31 mouse cellular contexts compared by ENCODE assay signal in the genomic region with DNA sequence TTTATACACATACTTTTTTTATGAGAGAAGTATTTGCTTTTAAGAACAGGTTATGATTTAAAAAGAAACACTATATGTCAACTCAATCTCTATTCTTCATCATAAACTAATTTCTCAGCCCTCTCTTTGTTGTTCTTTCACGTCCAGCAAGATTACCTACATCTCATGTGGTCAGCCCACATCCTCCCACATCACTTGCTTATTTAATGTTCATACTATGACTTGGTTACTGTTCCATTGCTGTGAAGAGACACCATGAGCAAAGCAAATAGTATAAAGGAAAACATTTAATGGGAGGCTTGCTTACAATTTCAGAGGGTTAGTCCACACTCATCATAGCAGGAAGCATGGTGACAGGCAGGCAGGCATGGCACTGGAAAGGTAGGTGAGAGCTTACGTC.
"Had no signal": no experiment of that assay in that cellular context is flagged by ENCODE, and none has a peak within 500 bp of the region (broad histone marks: within the 10 kb centered on the region; RNA-seq: fewer than 3 reads in every experiment).

No protein-coding gene starts in this region.

- ATAC-seq: hindbrain, postnatal 0 days; intestine, embryonic 16.5 days; liver, postnatal 0 days had no signal

- H3K27ac ChIP-seq: gastrocnemius, adult 2 months; heart, embryonic 13.5 days; heart, embryonic 15.5 days; hindbrain, embryonic 10.5 days; hindbrain, embryonic 12.5 days; hindbrain, embryonic 15.5 days; hindbrain, postnatal 0 days; kidney, embryonic 15.5 days; kidney, postnatal 0 days; left cerebral cortex, adult 2 months; limb, embryonic 10.5 days; limb, embryonic 12.5 days; liver, embryonic 13.5 days; liver, embryonic 15.5 days had no signal

- H3K4me3 ChIP-seq: gastrocnemius, adult 2 months; heart, embryonic 13.5 days; heart, embryonic 15.5 days; hindbrain, embryonic 10.5 days; hindbrain, embryonic 12.5 days; hindbrain, embryonic 15.5 days; kidney, embryonic 15.5 days; left cerebral cortex, adult 2 months; limb, embryonic 10.5 days; limb, embryonic 12.5 days; liver, embryonic 13.5 days; liver, embryonic 15.5 days had no signal

- H3K36me3 ChIP-seq: heart, embryonic 13.5 days; heart, embryonic 15.5 days; hindbrain, embryonic 10.5 days; hindbrain, embryonic 12.5 days; hindbrain, embryonic 15.5 days; kidney, embryonic 15.5 days; limb, embryonic 10.5 days; limb, embryonic 12.5 days; liver, embryonic 13.5 days; liver, embryonic 15.5 days had no signal

- H3K9ac ChIP-seq: heart, embryonic 13.5 days; heart, embryonic 15.5 days; hindbrain, embryonic 12.5 days; hindbrain, embryonic 15.5 days; kidney, embryonic 15.5 days; limb, embryonic 12.5 days; liver, embryonic 13.5 days; liver, embryonic 15.5 days; liver, postnatal 0 days had no signal

- H3K4me1 ChIP-seq: hindbrain, embryonic 10.5 days; hindbrain, embryonic 12.5 days; hindbrain, embryonic 15.5 days; kidney, embryonic 15.5 days; limb, embryonic 12.5 days; liver, embryonic 13.5 days; liver, embryonic 15.5 days had no signal

- H3K27me3 ChIP-seq: heart, embryonic 13.5 days; heart, embryonic 15.5 days; hindbrain, embryonic 12.5 days; hindbrain, embryonic 15.5 days; kidney, embryonic 15.5 days; limb, embryonic 12.5 days; liver, embryonic 13.5 days; liver, embryonic 15.5 days had no signal

- H3K9me3 ChIP-seq: heart, embryonic 13.5 days; heart, embryonic 15.5 days; hindbrain, embryonic 10.5 days; hindbrain, embryonic 12.5 days; hindbrain, embryonic 15.5 days; kidney, embryonic 15.5 days; limb, embryonic 10.5 days; limb, embryonic 12.5 days; liver, embryonic 13.5 days; liver, embryonic 15.5 days had no signal

- DNase-seq: gastrocnemius, adult 2 months; gastrocnemius, postnatal 10 days; gastrocnemius, postnatal 36 days; heart, adult 18-20 months; heart, postnatal 4 days; kidney, adult 11 months; kidney, adult 2 months; kidney, adult 9 months; kidney, postnatal 14 days; kidney, postnatal 36 days; layer of hippocampus, adult 9-11 months; layer of hippocampus, postnatal 36 days; liver; liver, embryonic 13.5 days; liver, postnatal 0 days; lung, adult 2 months had no signal

- H3K4me2 ChIP-seq: heart, embryonic 11.5 days; heart, embryonic 13.5 days; heart, embryonic 15.5 days; hindbrain, embryonic 12.5 days; hindbrain, embryonic 15.5 days; kidney, embryonic 15.5 days; limb, embryonic 12.5 days; liver, embryonic 11.5 days; liver, embryonic 13.5 days; liver, embryonic 15.5 days had no signal
